Comparison of ENCODE assay signal across 8 mouse cellular contexts in the genomic region with DNA sequence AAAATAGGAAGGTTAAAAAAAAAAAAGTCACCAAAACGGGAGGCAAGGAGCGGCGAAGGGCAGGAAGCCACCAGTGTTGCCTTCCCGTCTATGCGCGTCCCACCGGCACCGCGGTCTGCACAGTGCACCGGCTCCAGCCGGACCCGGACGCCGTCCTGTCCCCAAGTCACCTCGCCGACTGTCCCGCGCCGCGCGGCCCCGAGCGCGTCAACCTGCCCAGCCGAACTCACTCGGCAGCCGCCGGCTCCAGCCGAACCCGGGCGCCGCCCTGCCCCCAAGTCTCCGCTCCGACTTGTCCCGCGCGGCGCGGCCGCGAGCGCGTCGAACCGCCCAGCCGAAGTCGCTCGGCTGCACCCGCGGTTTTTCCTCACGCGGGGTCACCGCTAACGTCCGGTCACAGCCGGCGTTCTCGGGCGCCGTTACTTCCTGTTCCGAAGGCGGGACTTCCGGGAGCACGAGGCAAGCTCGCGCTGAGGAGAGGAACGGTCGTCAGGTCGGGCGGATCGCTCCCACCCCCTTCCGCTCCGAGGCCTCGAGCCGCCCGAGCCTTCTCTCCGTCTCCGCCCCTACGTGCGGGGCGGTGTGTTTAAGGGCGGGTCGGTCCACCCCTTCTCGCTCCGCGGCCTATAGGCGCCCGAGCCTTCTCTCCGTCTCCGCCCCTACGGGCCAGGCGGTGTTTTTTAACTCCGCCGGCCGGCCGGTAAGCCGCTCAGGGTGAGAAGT. TPM values are rescaled to one million over a fixed set of nuclear protein-coding genes. Genes with fewer than 3 reads are reported as not detected.
DNase-seq lines count a peak whose midpoint lies in the region; ATAC-seq and TF ChIP-seq lines count a peak whose summit lies in the region.

A gene (minus strand): TSS at position 428 of the 723 bp plus-strand sequence.

- no peaks in the 10 kb centered on the region for H3K4me1 ChIP-seq in embryonic facial prominence, embryonic 13.5 days
- H3K4me1 ChIP-seq in kidney, adult 2 months (ENCODE audit: control insufficient read depth, insufficient read depth, low read length): no peaks in the 10 kb centered on the region; the same call in 1 of the 2 replicates
- no peaks in the 10 kb centered on the region; the same call in 1 of the 2 replicates for H3K4me1 ChIP-seq in limb, embryonic 12.5 days (replicated peaks)
- H3K4me1 ChIP-seq in midbrain, embryonic 15.5 days: peaks cover 8% of the 10 kb centered on the region
- H3K4me1 ChIP-seq in spleen, adult 2 months (ENCODE audit: control insufficient read depth, insufficient read depth, insufficient read length): no peaks in the 10 kb centered on the region; the same call in none of the 2 replicates

- no peak for TF ChIP-seq CTCF in kidney, adult 2 months (conservative IDR thresholded peaks at IDR 0.05; ENCODE audit: insufficient read depth, insufficient read length, low read depth, low read length)
- TF ChIP-seq CTCF in spleen, adult 2 months (IDR thresholded peaks at IDR 0.05; ENCODE audit: extremely low read depth, insufficient read depth, insufficient read length, insufficient replicate concordance): no peak

- H3K9me3 ChIP-seq in embryonic facial prominence, embryonic 13.5 days: no peaks in the 10 kb centered on the region
- no peaks in the 10 kb centered on the region for H3K9me3 ChIP-seq in limb, embryonic 12.5 days
- no peaks in the 10 kb centered on the region for H3K9me3 ChIP-seq in midbrain, embryonic 15.5 days

- peak within 1 kb of the TSS; percentile 78 for H3K9ac ChIP-seq in embryonic facial prominence, embryonic 13.5 days
- peak within 1 kb of the TSS; percentile 65 for H3K9ac ChIP-seq in limb, embryonic 12.5 days (replicated peaks)
- peak within 1 kb of the TSS; percentile 54 for H3K9ac ChIP-seq in midbrain, embryonic 15.5 days

- peak; percentile 15 for TF ChIP-seq POLR2A in kidney, adult 2 months (IDR thresholded peaks at IDR 0.05; ENCODE audit: low read depth, low read length)
- no peak; the same call in 1 of the 2 replicates for TF ChIP-seq POLR2A in spleen, adult 2 months (IDR thresholded peaks at IDR 0.05; ENCODE audit: low read depth, low read length)

- peak; percentile 99 for ATAC-seq in embryonic facial prominence, embryonic 13.5 days (ENCODE audit: insufficient number of reproducible peaks, insufficient read depth, low FRiP score, low TSS enrichment, low read depth)
- peak; percentile 100 for ATAC-seq in limb, embryonic 12.5 days (ENCODE audit: insufficient number of reproducible peaks, insufficient read depth, low FRiP score, low TSS enrichment, low read depth)
- peak; percentile 100 for ATAC-seq in midbrain, embryonic 15.5 days (replicated peaks)

- H3K27me3 ChIP-seq in embryonic facial prominence, embryonic 13.5 days: peaks cover 14% of the 10 kb centered on the region; the same call in 1 of the 2 replicates
- H3K27me3 ChIP-seq in kidney, adult 2 months (replicated peaks; ENCODE audit: control insufficient read depth, insufficient read depth, low read length): no peaks in the 10 kb centered on the region
- peaks cover 14% of the 10 kb centered on the region for H3K27me3 ChIP-seq in limb, embryonic 12.5 days
- no peaks in the 10 kb centered on the region; the same call in 1 of the 2 replicates for H3K27me3 ChIP-seq in midbrain, embryonic 15.5 days (replicated peaks)
- H3K27me3 ChIP-seq in spleen, adult 2 months (ENCODE audit: control insufficient read depth, insufficient read depth, low read length): no peaks in the 10 kb centered on the region

- peak; percentile 97 for DNase-seq in 3134 (ENCODE audit: extremely low read depth, insufficient read length, low spot score)
- peak; percentile 91 to 92 for DNase-seq in adrenal gland, postnatal 36 days
- peak; percentile 91 to 95 for DNase-seq in heart, adult 18-20 months
- peak; percentile 95 for DNase-seq in kidney, adult 2 months
- DNase-seq in spleen, adult 2 months (ENCODE audit: low read depth in 1 of 2, low spot score in 2 of 2): peak; percentile 83

- peak within 1 kb of the TSS; percentile 57 for H3K4me3 ChIP-seq in embryonic facial prominence, embryonic 13.5 days
- peak within 1 kb of the TSS; percentile 79 for H3K4me3 ChIP-seq in kidney, adult 2 months (ENCODE audit: insufficient read depth, low read depth, low read length)
- peak within 1 kb of the TSS; percentile 54 for H3K4me3 ChIP-seq in limb, embryonic 12.5 days (replicated peaks)
- H3K4me3 ChIP-seq in midbrain, embryonic 15.5 days: peak within 1 kb of the TSS; percentile 65
- peak within 1 kb of the TSS; percentile 79 for H3K4me3 ChIP-seq in spleen, adult 2 months (ENCODE audit: extremely low read depth, insufficient read depth, insufficient read length)

- 0 out of 2 replicates have a peak, but pooled peaks cover 3% of the 10 kb centered on the region for H3K36me3 ChIP-seq in embryonic facial prominence, embryonic 13.5 days
- peaks cover 1% of the 10 kb centered on the region; the same call in 1 of the 2 replicates for H3K36me3 ChIP-seq in kidney, adult 2 months (ENCODE audit: control insufficient read depth, insufficient read depth, low read length)
- H3K36me3 ChIP-seq in limb, embryonic 12.5 days: no peaks in the 10 kb centered on the region
- H3K36me3 ChIP-seq in midbrain, embryonic 15.5 days (replicated peaks): no peaks in the 10 kb centered on the region
- H3K36me3 ChIP-seq in spleen, adult 2 months (ENCODE audit: control insufficient read depth, insufficient read depth, low read length): peaks cover 2% of the 10 kb centered on the region; the same call in 1 of the 2 replicates

- H3K27ac ChIP-seq in embryonic facial prominence, embryonic 13.5 days: peak within 1 kb of the TSS; percentile 71
- peak within 1 kb of the TSS; percentile 59 for H3K27ac ChIP-seq in kidney, adult 2 months (ENCODE audit: insufficient read depth, low read depth, low read length)
- peak within 1 kb of the TSS; percentile 84 for H3K27ac ChIP-seq in limb, embryonic 12.5 days
- peak within 1 kb of the TSS; percentile 83 for H3K27ac ChIP-seq in midbrain, embryonic 15.5 days
- H3K27ac ChIP-seq in spleen, adult 2 months (ENCODE audit: insufficient read depth, low read length): peak within 1 kb of the TSS; percentile 85

- 25% methylated on average over 88 of the region's 97 CpGs for WGBS in embryonic facial prominence, embryonic 13.5 days
- WGBS in kidney, adult 2 months: under 1% methylated on average over 55 of the region's 97 CpGs
- WGBS in limb, embryonic 12.5 days: 22% methylated on average over 92 of the region's 97 CpGs
- 25% methylated on average over 94 of the region's 97 CpGs for WGBS in midbrain, embryonic 15.5 days
- 40% methylated on average over 96 of the region's 97 CpGs for WGBS in spleen, adult 2 months

- peak within 1 kb of the TSS; percentile 59 for H3K4me2 ChIP-seq in embryonic facial prominence, embryonic 13.5 days
- peak within 1 kb of the TSS; percentile 57 for H3K4me2 ChIP-seq in limb, embryonic 12.5 days
- peak within 1 kb of the TSS; percentile 53 for H3K4me2 ChIP-seq in midbrain, embryonic 15.5 days

RNA-seq across cellular contexts. Expression of the gene that starts here (rescaled TPM):
- total RNA-seq in adrenal gland, postnatal 36 days (2021): 10 to 100 TPM; 26.2 to 27.8 TPM
- 33.5 and 34.1 TPM in 2 replicates for polyA plus RNA-seq in embryonic facial prominence, embryonic 13.5 days (2015; fragmentation: Nextera tagmentation; extraction: Ambion mirVana)
- total RNA-seq in heart, adult 18-20 months (2021): 10 to 100 TPM; 58.0 to 65.7 TPM
- 9.2 and 10.8 TPM in 2 replicates for polyA plus RNA-seq in kidney, adult 2 months (2012; rRNA removed)
- polyA plus RNA-seq in limb, embryonic 12.5 days (2016; fragmentation: Nextera tagmentation; extraction: Ambion mirVana): 41.5 and 43.4 TPM in 2 replicates
- 34.5 and 35.6 TPM in 2 replicates for polyA plus RNA-seq in midbrain, embryonic 15.5 days (2015; fragmentation: Nextera tagmentation; extraction: Ambion mirVana)
- polyA plus RNA-seq in spleen, adult 2 months (2012; rRNA removed): 5.1 and 5.2 TPM in 2 replicates

Comparison
In these comparisons a context has a peak if more than half of its experiments do, and no peak if none do; other contexts are left out.
1. Peak in every context shown above with its lines: DNase-seq, ATAC-seq, H3K4me3 ChIP-seq and H3K27ac ChIP-seq.